Mouse (Mus musculus) kidney, postnatal 10 days (tissue): ENCODE measurements around the gene Olfr1052.
"Not testable (repeated sequence)": the region's sequence is repeated elsewhere in the genome, so short reads cannot be mapped to it uniquely, and the experiment has no call there.

Experiments used
- DNase-seq: peaks from one replicate; pipeline ENCODE4 v3.0.0; 2021; ENCODE audit warnings: mixed read lengths

Gene Olfr1052

GRCm38 (mm10) chr2:86292155-86292554 is at the start of gene Olfr1052:
Olfr1052 (plus strand) TSS chr2:86292455.
- DNase-seq, result no peak

GRCm38 (mm10) chr2:86258228-86258627 is 34.0 kb upstream of the Olfr1052 start, which contains the start of gene Olfr1049:
Olfr1049 (minus strand) TSS chr2:86258328.
- not testable (repeated sequence) for DNase-seq

- not testable (repeated sequence) for DNase-seq
Measured at GRCm38 (mm10) chr2:86278988-86279387, 13.3 kb upstream of the Olfr1052 start, which contains the start of gene Olfr1051. Olfr1051 (minus strand) TSS chr2:86279088.

- no peak for DNase-seq
Measured at GRCm38 (mm10) chr2:86315184-86315583, 22.9 kb downstream of the Olfr1052 start, which contains the start of gene Olfr1053. Olfr1053 (minus strand) TSS chr2:86315284.

GRCm38 (mm10) chr2:86335333-86335732 is 43.1 kb downstream of the Olfr1052 start, which contains the start of gene Olfr1054:
Olfr1054 (minus strand) TSS chr2:86335433.
- DNase-seq, result no peak
